Mouse (Mus musculus) heart, adult 2 months (tissue): ENCODE data around the gene Ccdc122.

ENCODE experiments used
- CTCF ChIP-seq: fragments of 200-600 bp; IDR thresholded peaks from 2 replicates; pipeline ENCODE4 v1.8.1; 2022; ENCODE audit warnings: antibody characterized with exemption, mild to moderate bottlenecking, moderate library complexity
- POLR2A ChIP-seq: fragments of 200-500 bp; IDR thresholded peaks from 2 replicates; pipeline ENCODE4 v1.6.1; 2011; ENCODE audit warnings: mild to moderate bottlenecking, low read depth, low read length, control low read depth; ENCODE audit not compliant: insufficient read depth

- no peak for TF ChIP-seq POLR2A
- TF ChIP-seq CTCF, result peak; percentile 65
These were observed 16.7 kb downstream of the Ccdc122 start for GRCm38 (mm10) chr14:77053288-77053687.
